Mouse (Mus musculus) liver, adult 2 months (tissue): ENCODE results near the gene 4833439L19Rik. TPM values are rescaled to one million over a fixed set of nuclear protein-coding genes. Genes with fewer than 3 reads are reported as not detected.

Source experiments
- DNase-seq: peaks from one replicate; pipeline ENCODE4 v3.0.0-alpha.2; 2011; ENCODE audit warnings: low read depth, low spot score; ENCODE audit errors: extremely low read depth
- H3K27ac ChIP-seq: fragments of 200-500 bp; replicated peaks from 2 replicates; pipeline ENCODE4 v1.5.1; 2012; ENCODE audit warnings: low read depth, mild to moderate bottlenecking, control low read depth, inconsistent platforms, low read length; ENCODE audit not compliant: insufficient read depth
- H3K27me3 ChIP-seq: fragments of 200-500 bp; 2 replicates; pipeline ENCODE4 v1.6.1; 2012; ENCODE audit warnings: mild to moderate bottlenecking, moderate library complexity, low read length, inconsistent platforms; ENCODE audit not compliant: control insufficient read depth, insufficient read depth
- H3K36me3 ChIP-seq: fragments of 200-500 bp; 2 replicates; pipeline ENCODE4 v1.6.1; 2012; ENCODE audit warnings: low read length, inconsistent platforms; ENCODE audit not compliant: control insufficient read depth, insufficient read depth
- H3K4me1 ChIP-seq: fragments of 200-500 bp; 2 replicates; pipeline ENCODE4 v1.6.1; 2011; ENCODE audit warnings: low read length; ENCODE audit not compliant: control insufficient read depth, insufficient read depth
- H3K4me3 ChIP-seq: fragments of 200-500 bp; 2 replicates; pipeline ENCODE4 v1.5.1; 2011; ENCODE audit warnings: low read depth, mild to moderate bottlenecking, control low read depth, low read length, moderate library complexity; ENCODE audit not compliant: insufficient read depth
- H3K79me2 ChIP-seq: fragments of 200-500 bp; 2 replicates; pipeline ENCODE4 v1.6.1; 2012; ENCODE audit warnings: inconsistent platforms, mild to moderate bottlenecking, low read length, moderate library complexity; ENCODE audit not compliant: control insufficient read depth, insufficient read depth
- H3K9ac ChIP-seq: fragments of 200-500 bp; 2 replicates; pipeline ENCODE4 v1.6.1; 2012; ENCODE audit warnings: low read depth, mild to moderate bottlenecking, control low read depth, inconsistent platforms, low read length
- CTCF ChIP-seq: fragments of 200-500 bp; IDR thresholded peaks from 2 replicates; pipeline ENCODE4 v1.5.1; 2011; ENCODE audit warnings: low read depth, low read length, control low read depth
- POLR2A ChIP-seq: fragments of 200-500 bp; IDR thresholded peaks from 2 replicates; pipeline ENCODE4 v1.6.1; 2011; ENCODE audit warnings: low read length, control low read depth; ENCODE audit not compliant: insufficient read depth; ENCODE audit errors: extremely low read depth
- WGBS: fragments of 180-500 bp; shearing (Covaris S2); methylation state at CpG from one replicate; pipeline ENCODE4 v1.1.7; 2018; 5-methylcytosine and 5-hydroxymethylcytosine counted together
- polyA plus RNA-seq: library from polyadenylated mRNA; depleted of rRNA; stranded (reverse); fragments of >200 nt; gene quantifications from 2 replicates; pipeline ENCODE4 v1.2.3, GENCODE M21; 2012
- total RNA-seq: library from RNA; depleted of rRNA; stranded (reverse); fragments of >200 nt; gene quantifications from 2 replicates; pipeline ENCODE4 v1.2.3, GENCODE M21; 2014

Gene 4833439L19Rik
- total and polyA plus RNA-seq, 2 experiments, result 24.1 to 52.5 TPM

DNA sequence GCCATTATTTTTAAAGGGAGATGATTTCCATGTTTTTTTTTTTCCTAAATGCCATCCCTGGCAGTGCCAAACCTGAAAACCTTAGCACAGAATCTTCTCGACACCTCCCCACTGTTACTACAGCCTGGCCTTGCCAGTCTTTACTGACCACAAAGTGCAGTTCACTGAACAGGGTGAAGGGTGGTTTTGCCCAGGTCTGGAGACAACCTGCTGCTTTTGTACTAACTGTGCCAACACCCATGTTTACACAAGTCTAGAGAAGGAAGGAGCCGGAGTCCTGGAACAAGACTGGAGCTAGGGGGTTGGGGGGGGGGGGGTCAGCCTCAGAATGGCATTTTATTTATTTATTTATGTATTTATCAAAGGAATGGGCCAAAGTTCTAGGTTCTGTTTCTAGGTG lies 16.1 kb upstream of the 4833439L19Rik start:
- Histone ChIP-seq H3K27me3 (no peaks in the 10 kb centered on the region), H3K27ac (peak overlapping the region; percentile 39; the same call in 1 of the 2 replicates), H3K9ac (no peak overlapping the region), H3K79me2 (no peaks in the 10 kb centered on the region), H3K4me3 (no peak overlapping the region), H3K4me1 (peaks cover 19% of the 10 kb centered on the region), H3K36me3 (peaks cover 18% of the 10 kb centered on the region)
- TF ChIP-seq CTCF (no peak), POLR2A (no peak)
- 18% methylated on average over 2 of the region's 2 CpGs for WGBS
- DNase-seq, result peak; percentile 81

DNA sequence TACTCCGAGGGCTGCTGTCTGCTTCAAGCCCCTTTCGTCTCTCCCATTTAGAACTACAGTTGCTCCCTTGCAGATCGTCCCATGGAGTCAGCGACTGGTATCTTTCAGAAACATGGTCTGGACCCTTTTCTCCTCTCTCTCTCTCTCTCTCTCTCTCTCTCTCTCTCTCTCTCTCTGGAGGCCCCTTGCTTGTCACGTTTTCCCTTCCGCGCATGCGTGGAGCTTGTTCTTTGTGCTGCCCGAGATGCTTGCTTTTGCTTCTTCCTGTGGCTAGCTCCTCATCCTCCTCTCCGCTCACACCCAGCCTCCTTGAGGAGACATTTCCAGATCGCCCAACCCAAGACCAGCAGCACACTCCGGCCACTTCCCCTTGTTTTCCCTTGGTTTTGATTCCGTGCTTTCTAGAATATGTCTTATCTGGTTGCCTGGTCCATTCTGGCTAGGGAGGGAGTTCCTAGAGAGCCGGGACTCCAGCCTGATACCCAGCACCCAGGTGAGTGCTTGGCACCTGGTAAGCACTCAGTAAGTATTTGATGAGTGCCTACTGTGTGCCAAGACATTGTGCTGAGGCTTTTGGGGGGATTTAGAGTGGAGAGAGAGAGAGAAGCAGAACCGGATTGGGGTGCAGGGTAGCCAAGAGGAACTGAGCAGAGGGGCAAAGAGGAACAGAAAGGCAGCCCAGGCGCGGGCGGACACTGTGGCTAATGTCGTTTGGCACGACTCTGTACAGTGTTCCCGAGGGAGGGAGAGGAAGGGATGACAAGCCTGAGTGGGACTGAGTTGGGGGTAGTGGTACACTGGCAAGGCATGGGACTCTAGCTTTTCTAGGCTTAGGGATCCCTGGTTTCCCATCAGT lies 12.6 kb upstream of the 4833439L19Rik start:
- H3K4me1 ChIP-seq, result peaks cover 21% of the 10 kb centered on the region
- H3K27me3 ChIP-seq, result no peaks in the 10 kb centered on the region
- no peaks in the 10 kb centered on the region for H3K36me3 ChIP-seq
- DNase-seq, result no peak
- no peak overlapping the region for H3K4me3 ChIP-seq
- TF ChIP-seq POLR2A (no peak), CTCF (no peak)
- H3K9ac ChIP-seq, result no peak overlapping the region
- peak overlapping the region; percentile 17; the same call in 1 of the 2 replicates for H3K27ac ChIP-seq
- WGBS, result 91% methylated on average over 21 of the region's 21 CpGs
- H3K79me2 ChIP-seq, result no peaks in the 10 kb centered on the region

GRCm38 (mm10) chr13:54575489-54575888 lies 10.3 kb upstream of the 4833439L19Rik start:
- 8% methylated on average over 19 of the region's 19 CpGs for WGBS
- H3K4me1 ChIP-seq, result peaks cover 7% of the 10 kb centered on the region
- peak overlapping the region; percentile 87 for H3K9ac ChIP-seq
- no peaks in the 10 kb centered on the region for H3K27me3 ChIP-seq
- H3K79me2 ChIP-seq, result no peaks in the 10 kb centered on the region
- peak overlapping the region; percentile 80 for H3K4me3 ChIP-seq
- TF ChIP-seq POLR2A (no peak), CTCF (no peak)
- H3K27ac ChIP-seq, result peak overlapping the region; percentile 54
- no peaks in the 10 kb centered on the region for H3K36me3 ChIP-seq
- DNase-seq, result no peak

- H3K79me2 ChIP-seq, result no peaks in the 10 kb centered on the region
- peak within 1 kb of the TSS; percentile 54 for H3K27ac ChIP-seq
- peaks cover 7% of the 10 kb centered on the region for H3K4me1 ChIP-seq
- no peaks in the 10 kb centered on the region for H3K27me3 ChIP-seq
- H3K9ac ChIP-seq, result peak within 1 kb of the TSS; percentile 87
- DNase-seq, result peak; percentile 59
- WGBS, result 1% methylated on average over 55 of the region's 55 CpGs
- peak within 1 kb of the TSS; percentile 80 for H3K4me3 ChIP-seq
- peak; percentile 19; the same call in 1 of the 2 replicates for TF ChIP-seq CTCF
- TF ChIP-seq POLR2A, result 0 out of 2 replicates have a peak, but pooled peaks have one; percentile 26
- no peaks in the 10 kb centered on the region for H3K36me3 ChIP-seq
These were observed 9.7 kb upstream of the 4833439L19Rik start, which contains the start of gene Arl10 for GRCm38 (mm10) chr13:54574854-54575481. TSS of gene Arl10 (plus strand) at chr13:54575015.

DNA sequence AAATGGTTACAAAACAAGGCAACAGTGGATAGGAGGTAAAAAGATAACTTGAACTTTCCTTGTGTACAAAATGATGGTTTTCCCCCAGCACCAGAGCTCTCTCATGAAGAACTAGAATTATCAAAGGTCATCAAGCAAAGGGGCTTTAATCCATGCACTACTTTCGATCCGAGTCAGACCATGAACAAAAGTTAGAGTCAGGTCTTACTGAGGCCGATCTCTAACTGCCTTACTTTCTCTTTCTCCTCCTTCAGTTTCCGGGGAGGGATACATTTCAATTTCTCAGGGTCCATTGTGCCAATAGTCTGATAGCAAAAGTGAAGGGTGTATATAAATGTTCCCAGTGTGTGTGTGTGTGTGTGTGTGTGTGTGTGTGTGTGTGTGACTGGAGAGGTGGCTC lies 7.4 kb upstream of the 4833439L19Rik start:
- peaks cover 7% of the 10 kb centered on the region for H3K4me1 ChIP-seq
- H3K27ac ChIP-seq, result no peak overlapping the region
- 94% methylated on average over 4 of the region's 4 CpGs for WGBS
- H3K36me3 ChIP-seq, result no peaks in the 10 kb centered on the region
- TF ChIP-seq CTCF (no peak), POLR2A (no peak)
- H3K9ac ChIP-seq, result no peak overlapping the region
- DNase-seq, result no peak
- no peaks in the 10 kb centered on the region for H3K27me3 ChIP-seq
- H3K4me3 ChIP-seq, result no peak overlapping the region
- no peaks in the 10 kb centered on the region for H3K79me2 ChIP-seq

GRCm38 (mm10) chr13:54571637-54572036 lies 6.4 kb upstream of the 4833439L19Rik start:
- Histone ChIP-seq H3K9ac (no peak overlapping the region), H3K36me3 (no peaks in the 10 kb centered on the region), H3K27me3 (no peaks in the 10 kb centered on the region), H3K4me3 (no peak overlapping the region), H3K4me1 (peaks cover 7% of the 10 kb centered on the region), H3K27ac (no peak overlapping the region), H3K79me2 (no peaks in the 10 kb centered on the region)
- WGBS, result 73% methylated on average over 2 of the region's 2 CpGs
- TF ChIP-seq CTCF (no peak), POLR2A (no peak)
- no peak for DNase-seq
